Mouse (Mus musculus): ENCODE data around the gene Actr2. TPM values are rescaled to one million over a fixed set of nuclear protein-coding genes. Genes with fewer than 3 reads are reported as not detected.

The Actr2 gene
- total and polyA plus RNA-seq, 2 experiments from 2014 or later, result 43.3 to 171 TPM

DNA sequence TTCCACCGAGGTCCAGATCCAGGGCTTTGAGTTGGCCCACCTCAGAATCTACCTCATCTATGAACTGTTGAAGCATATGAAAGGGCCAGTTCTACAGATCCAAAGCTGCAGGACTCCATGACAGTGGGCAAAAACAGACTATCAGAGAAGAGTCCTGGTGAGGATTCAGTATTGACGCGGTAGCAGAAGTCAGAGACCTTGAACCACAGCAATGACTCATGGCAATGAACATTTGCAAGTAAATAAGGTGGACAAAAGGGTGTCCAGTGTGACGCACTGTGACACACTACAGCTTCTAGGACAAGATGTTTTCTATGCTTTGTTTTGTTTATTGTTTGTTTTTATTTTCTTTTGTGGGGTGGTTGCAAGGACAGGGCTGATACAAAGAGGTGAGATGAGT, 4.0 kb upstream of the Actr2 start:
- H3K9ac ChIP-seq (replicated peaks; ENCODE audit: low read length), result no peak overlapping the region
- WGBS, result 87% methylated on average over 4 of the region's 4 CpGs
- no peaks in the 10 kb centered on the region for H3K27me3 ChIP-seq (ENCODE audit: insufficient read depth, low read length)
- no peak overlapping the region for H3K4me2 ChIP-seq (ENCODE audit: low read depth, low read length)
- no peaks in the 10 kb centered on the region for H3K4me1 ChIP-seq (ENCODE audit: insufficient read depth, low read length)
- ATAC-seq, result no peak
- TF ChIP-seq CTCF (IDR thresholded peaks at IDR 0.05; ENCODE audit: low read depth), result no peak
- H3K9me3 ChIP-seq (ENCODE audit: low read length), result no peaks in the 10 kb centered on the region
- no peak overlapping the region for H3K4me3 ChIP-seq (ENCODE audit: low read length)
- no peak overlapping the region for H3K27ac ChIP-seq
- no peaks in the 10 kb centered on the region for H3K36me3 ChIP-seq (ENCODE audit: insufficient read depth, low read length)
- no peak for DNase-seq (ENCODE audit: low spot score)

DNA sequence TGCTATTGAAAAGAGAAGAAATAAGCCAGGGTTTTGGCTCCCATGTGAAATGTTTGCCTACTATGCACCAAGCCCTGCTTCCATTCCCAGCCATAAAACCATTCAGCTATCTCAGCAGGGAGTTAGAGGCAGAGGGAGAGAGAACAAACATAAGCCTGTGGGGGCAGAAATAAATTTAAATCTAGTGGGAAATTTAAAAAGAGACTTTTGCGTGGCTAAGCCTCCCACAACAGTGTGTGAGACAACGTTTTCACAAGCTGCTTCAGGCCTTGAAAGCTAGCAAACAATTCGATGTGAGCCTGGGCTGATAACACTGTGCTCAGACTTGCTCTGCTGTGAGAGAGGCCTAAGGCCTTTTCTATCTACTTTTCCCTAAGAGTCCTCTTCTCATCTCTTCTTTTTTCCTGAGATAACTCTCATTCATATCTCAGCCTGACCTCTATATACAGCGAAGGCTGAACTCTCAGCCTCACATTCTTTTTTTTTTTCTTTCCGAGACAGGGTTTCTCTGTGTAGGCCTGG, 3.4 kb upstream of the Actr2 start:
- Histone ChIP-seq H3K4me1 (ENCODE audit: insufficient read depth, low read length) (no peaks in the 10 kb centered on the region), H3K4me2 (ENCODE audit: low read depth, low read length) (no peak overlapping the region), H3K36me3 (ENCODE audit: insufficient read depth, low read length) (no peaks in the 10 kb centered on the region), H3K9me3 (ENCODE audit: low read length) (no peaks in the 10 kb centered on the region), H3K27ac (no peak overlapping the region), H3K4me3 (ENCODE audit: low read length) (no peak overlapping the region), H3K9ac (replicated peaks; ENCODE audit: low read length) (no peak overlapping the region), H3K27me3 (ENCODE audit: insufficient read depth, low read length) (no peaks in the 10 kb centered on the region)
- no peak for TF ChIP-seq CTCF (IDR thresholded peaks at IDR 0.05; ENCODE audit: low read depth)
- DNase-seq (ENCODE audit: low spot score), result no peak
- no peak for ATAC-seq
- 76% methylated on average over 5 of the region's 5 CpGs for WGBS

- 2% methylated on average over 41 of the region's 50 CpGs for WGBS
- DNase-seq (ENCODE audit: low spot score) (peak; percentile 83), ATAC-seq (peak; percentile 82)
- Histone ChIP-seq H3K36me3 (ENCODE audit: insufficient read depth, low read length) (peaks cover 3% of the 10 kb centered on the region; the same call in 1 of the 2 replicates), H3K4me3 (ENCODE audit: low read length) (peak overlapping the region; percentile 92), H3K27ac (peak overlapping the region; percentile 97), H3K9me3 (ENCODE audit: low read length) (no peaks in the 10 kb centered on the region), H3K27me3 (ENCODE audit: insufficient read depth, low read length) (no peaks in the 10 kb centered on the region), H3K4me1 (ENCODE audit: insufficient read depth, low read length) (peaks cover 4% of the 10 kb centered on the region; the same call in 1 of the 2 replicates), H3K9ac (replicated peaks; ENCODE audit: low read length) (peak overlapping the region; percentile 87), H3K4me2 (ENCODE audit: low read depth, low read length) (peak overlapping the region; percentile 76)
- TF ChIP-seq CTCF (IDR thresholded peaks at IDR 0.05; ENCODE audit: low read depth), result no peak
Measured at GRCm38 (mm10) chr11:20112006-20112740, 540 bp downstream of the Actr2 start.

DNA sequence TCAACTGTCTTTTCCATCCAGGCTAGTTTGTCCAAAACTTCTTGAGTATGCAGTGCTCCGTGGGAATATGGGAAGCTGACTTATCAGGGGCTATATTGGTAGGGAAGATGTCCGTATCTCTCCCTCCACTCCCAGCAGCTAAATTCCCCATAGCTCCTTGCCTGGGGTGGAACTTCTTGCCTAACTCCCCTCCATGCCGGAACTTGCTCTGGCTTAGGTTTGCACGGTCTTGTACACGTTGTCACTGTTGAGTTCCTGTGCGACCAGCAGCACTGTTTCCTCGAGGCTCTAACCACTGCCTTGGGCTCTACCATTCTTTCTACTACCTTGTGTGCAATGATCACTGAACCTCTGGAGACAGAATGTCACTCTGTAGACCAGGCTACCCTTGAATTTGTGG, 4.6 kb downstream of the Actr2 start:
- 95% methylated on average over 7 of the region's 7 CpGs for WGBS

GRCm38 (mm10) chr11:20107683-20108082, 5.0 kb downstream of the Actr2 start:
- Histone ChIP-seq H3K27me3 (ENCODE audit: insufficient read depth, low read length) (no peaks in the 10 kb centered on the region), H3K9ac (replicated peaks; ENCODE audit: low read length) (no peak overlapping the region), H3K36me3 (ENCODE audit: insufficient read depth, low read length) (peaks cover 3% of the 10 kb centered on the region; the same call in 1 of the 2 replicates), H3K27ac (no peak overlapping the region), H3K4me1 (ENCODE audit: insufficient read depth, low read length) (peaks cover 4% of the 10 kb centered on the region; the same call in 1 of the 2 replicates), H3K9me3 (ENCODE audit: low read length) (no peaks in the 10 kb centered on the region), H3K4me2 (ENCODE audit: low read depth, low read length) (no peak overlapping the region), H3K4me3 (ENCODE audit: low read length) (no peak overlapping the region)
- ATAC-seq, result no peak
- TF ChIP-seq CTCF (IDR thresholded peaks at IDR 0.05; ENCODE audit: low read depth), result no peak
- 92% methylated on average over 4 of the region's 4 CpGs for WGBS
- DNase-seq (ENCODE audit: low spot score), result no peak

More for the DNA sequence above, 4.6 kb downstream of the Actr2 start:
- DNase-seq (ENCODE audit: low spot score), result no peak
- ATAC-seq, result no peak
- no peak overlapping the region for H3K4me2 ChIP-seq (ENCODE audit: low read depth, low read length)
- no peaks in the 10 kb centered on the region for H3K9me3 ChIP-seq (ENCODE audit: low read length)
- TF ChIP-seq CTCF (IDR thresholded peaks at IDR 0.05; ENCODE audit: low read depth), result no peak
- H3K4me3 ChIP-seq (ENCODE audit: low read length), result no peak overlapping the region
- no peak overlapping the region for H3K9ac ChIP-seq (replicated peaks; ENCODE audit: low read length)
- peaks cover 3% of the 10 kb centered on the region; the same call in 1 of the 2 replicates for H3K36me3 ChIP-seq (ENCODE audit: insufficient read depth, low read length)
- no peaks in the 10 kb centered on the region for H3K27me3 ChIP-seq (ENCODE audit: insufficient read depth, low read length)
- no peak overlapping the region for H3K27ac ChIP-seq
- peaks cover 4% of the 10 kb centered on the region; the same call in 1 of the 2 replicates for H3K4me1 ChIP-seq (ENCODE audit: insufficient read depth, low read length)

- WGBS, result over 99% methylated on average over 3 of the region's 3 CpGs
- DNase-seq (ENCODE audit: low spot score), result no peak
- Histone ChIP-seq H3K4me3 (ENCODE audit: low read length) (no peak overlapping the region), H3K4me2 (ENCODE audit: low read depth, low read length) (no peak overlapping the region), H3K36me3 (ENCODE audit: insufficient read depth, low read length) (peaks cover 3% of the 10 kb centered on the region; the same call in 1 of the 2 replicates), H3K27ac (no peak overlapping the region), H3K27me3 (ENCODE audit: insufficient read depth, low read length) (no peaks in the 10 kb centered on the region), H3K9ac (replicated peaks; ENCODE audit: low read length) (no peak overlapping the region), H3K9me3 (ENCODE audit: low read length) (no peaks in the 10 kb centered on the region), H3K4me1 (ENCODE audit: insufficient read depth, low read length) (peaks cover 4% of the 10 kb centered on the region; the same call in 1 of the 2 replicates)
- TF ChIP-seq CTCF (IDR thresholded peaks at IDR 0.05; ENCODE audit: low read depth), result no peak
- ATAC-seq, result no peak
Measured at GRCm38 (mm10) chr11:20106946-20107345, 5.8 kb downstream of the Actr2 start.

DNA sequence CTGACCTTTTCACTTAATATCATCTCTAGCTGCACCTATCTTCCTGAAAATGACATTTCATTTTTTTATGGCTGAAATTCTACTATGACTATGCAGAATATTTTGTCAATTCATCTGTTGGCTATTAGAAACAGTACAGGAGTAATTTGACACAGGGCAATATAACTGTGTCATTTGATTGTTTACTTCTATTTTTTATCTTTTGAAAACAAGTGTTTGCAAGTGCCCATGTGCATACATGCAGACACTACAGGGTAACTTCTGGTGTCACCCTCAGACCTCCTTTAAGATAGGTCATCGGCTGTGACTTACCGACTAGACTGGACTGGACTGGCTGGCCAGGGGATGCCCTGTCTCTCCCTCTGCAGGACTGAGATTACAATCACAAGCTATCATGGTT, 8.8 kb downstream of the Actr2 start:
- WGBS, result 94% methylated on average over 2 of the region's 2 CpGs
- Histone ChIP-seq H3K27me3 (ENCODE audit: insufficient read depth, low read length) (no peaks in the 10 kb centered on the region), H3K4me1 (ENCODE audit: insufficient read depth, low read length) (no peaks in the 10 kb centered on the region), H3K9me3 (ENCODE audit: low read length) (no peaks in the 10 kb centered on the region), H3K9ac (replicated peaks; ENCODE audit: low read length) (no peak overlapping the region), H3K4me3 (ENCODE audit: low read length) (no peak overlapping the region), H3K4me2 (ENCODE audit: low read depth, low read length) (no peak overlapping the region), H3K27ac (no peak overlapping the region), H3K36me3 (ENCODE audit: insufficient read depth, low read length) (no peaks in the 10 kb centered on the region)
- ATAC-seq (no peak), DNase-seq (ENCODE audit: low spot score) (no peak)
- TF ChIP-seq CTCF (IDR thresholded peaks at IDR 0.05; ENCODE audit: low read depth), result no peak
